Mouse (Mus musculus) liver, postnatal 0 days (tissue): ENCODE data around the gene Krt34. TPM values are rescaled to one million over a fixed set of nuclear protein-coding genes. Genes with fewer than 3 reads are reported as not detected.

Experiments
- ATAC-seq: fragments of 200-750 bp; cut with Nextera tagmentation; 2 replicates; pipeline ENCODE4 v1.8.0; 2017; ENCODE audit warnings: mild to moderate bottlenecking, moderate library complexity
- DNase-seq: peaks from one replicate; pipeline ENCODE4 v3.0.0-alpha.2; 2016
- H3K27ac ChIP-seq: fragments of 300-500 bp; sonication (generic); 2 replicates; pipeline ENCODE4 v1.5.1; 2014; ENCODE audit warnings: antibody characterized with exemption, moderate library complexity, mild to moderate bottlenecking, low read depth
- H3K27me3 ChIP-seq: fragments of 300-500 bp; sonication (generic); 2 replicates; pipeline ENCODE4 v1.6.1; 2014; ENCODE audit warnings: low read length, control low read depth, mixed read lengths; ENCODE audit not compliant: insufficient read depth
- H3K36me3 ChIP-seq: fragments of 300-500 bp; sonication (generic); replicated peaks from 2 replicates; pipeline ENCODE4 v1.6.1; 2014; ENCODE audit warnings: mild to moderate bottlenecking, control low read depth, low read length, moderate library complexity, mixed read lengths; ENCODE audit not compliant: insufficient read depth
- H3K4me1 ChIP-seq: fragments of 300-500 bp; sonication (generic); 2 replicates; pipeline ENCODE4 v1.6.1; 2014; ENCODE audit warnings: antibody characterized with exemption, mild to moderate bottlenecking, control low read depth; ENCODE audit not compliant: insufficient read depth
- H3K4me2 ChIP-seq: fragments of 300-500 bp; sonication (generic); 2 replicates; pipeline ENCODE4 v1.6.1; 2014; ENCODE audit warnings: low read depth, mild to moderate bottlenecking, low read length, moderate library complexity, mixed read lengths
- H3K4me3 ChIP-seq: fragments of 300-500 bp; sonication (generic); 2 replicates; pipeline ENCODE4 v1.5.1; 2014; ENCODE audit warnings: low read depth, low read length
- H3K9ac ChIP-seq: fragments of 300-500 bp; sonication (generic); replicated peaks from 2 replicates; pipeline ENCODE4 v1.6.1; 2014; ENCODE audit warnings: mild to moderate bottlenecking, moderate library complexity
- H3K9me3 ChIP-seq: fragments of 300-500 bp; sonication (generic); 2 replicates; pipeline ENCODE4 v1.6.1; 2016; ENCODE audit warnings: mild to moderate bottlenecking, control low read depth, low read length, mixed read lengths
- CTCF ChIP-seq: sonication (generic); IDR thresholded peaks from 2 replicates; pipeline ENCODE4 v1.5.1; 2016; ENCODE audit warnings: antibody characterized with exemption, low read depth
- EP300 ChIP-seq: IDR thresholded peaks from 2 replicates; pipeline ENCODE4 v1.6.1; 2016; ENCODE audit warnings: antibody characterized with exemption, low read depth, mild to moderate bottlenecking
- WGBS: fragments of 180-500 bp; shearing (Covaris S2); extraction: QIAGEN DNeasy Blood & Tissue Kit; methylation state at CpG from one replicate; pipeline ENCODE4 v1.1.7; 2014; ENCODE audit not compliant: insufficient replicate concordance; 5-methylcytosine and 5-hydroxymethylcytosine counted together
- polyA plus RNA-seq: library from polyadenylated mRNA; unstranded; fragments of >200 nt; fragmentation: Nextera tagmentation; extraction: Ambion mirVana; gene quantifications from 2 replicates; pipeline ENCODE4 v1.2.1, GENCODE M21; 2015

Krt34 gene
- polyA plus RNA-seq = not detected in 2 replicates

GRCm38 (mm10) chr11:100041454-100041853 lies at the start of gene Krt34:
Gene Krt34, minus strand, starts transcription at chr11:100041554.
- Histone ChIP-seq H3K9me3 (no peaks in the 10 kb centered on the region), H3K4me3 (no peak within 1 kb of the TSS), H3K27ac (no peak within 1 kb of the TSS), H3K36me3 (no peaks in the 10 kb centered on the region), H3K4me1 (no peaks in the 10 kb centered on the region), H3K9ac (no peak within 1 kb of the TSS), H3K4me2 (no peak within 1 kb of the TSS), H3K27me3 (no peaks in the 10 kb centered on the region)
- no peak for TF ChIP-seq EP300
- TF ChIP-seq CTCF = no peak
- WGBS = 76% methylated on average over 6 of the region's 6 CpGs
- ATAC-seq (no peak), DNase-seq (no peak)

DNA sequence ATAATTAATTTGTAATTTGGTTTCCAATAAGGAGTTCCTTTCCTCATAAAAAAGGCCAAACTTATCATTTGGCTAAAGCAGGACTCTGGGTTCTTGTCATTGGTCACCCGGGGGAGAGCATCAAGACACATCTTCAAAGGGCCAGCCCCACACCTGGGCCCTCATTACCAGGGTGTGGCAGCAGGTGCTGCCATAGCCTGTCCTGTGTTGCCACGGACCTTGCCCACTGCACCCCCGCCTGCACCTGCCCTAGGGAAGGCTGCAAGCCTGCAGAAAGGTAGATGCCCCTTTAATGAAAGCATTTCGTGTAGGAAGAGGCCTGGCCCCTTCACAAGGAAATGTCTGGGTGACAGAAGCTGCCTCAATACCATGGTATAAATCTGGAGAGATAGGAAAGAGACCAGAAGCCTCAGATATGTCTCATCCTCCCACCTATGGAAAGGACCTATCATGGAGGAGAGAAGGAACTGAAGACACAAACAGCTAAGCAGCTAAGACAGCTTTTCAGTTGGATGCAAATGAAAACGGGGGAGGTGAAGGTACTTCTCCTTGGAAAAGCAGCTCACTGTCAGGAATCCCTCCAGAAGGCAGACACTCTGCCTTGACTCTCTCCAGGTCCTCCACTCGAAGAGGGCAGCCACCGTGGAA lies 47.1 kb upstream of the Krt34 start:
- no peak for DNase-seq
- Histone ChIP-seq H3K27ac (no peak overlapping the region), H3K4me3 (no peak overlapping the region), H3K27me3 (no peaks in the 10 kb centered on the region), H3K9ac (no peak overlapping the region), H3K4me2 (no peak overlapping the region), H3K4me1 (no peaks in the 10 kb centered on the region), H3K36me3 (no peaks in the 10 kb centered on the region), H3K9me3 (0 out of 2 replicates have a peak, but pooled peaks cover 2% of the 10 kb centered on the region)
- TF ChIP-seq CTCF = no peak
- TF ChIP-seq EP300 = no peak
- WGBS = 52% methylated on average over 7 of the region's 7 CpGs
- ATAC-seq = no peak

GRCm38 (mm10) chr11:100087861-100088260 lies 46.5 kb upstream of the Krt34 start, which contains the start of gene Krt32:
Gene Krt32, minus strand, starts transcription at chr11:100088226.
- H3K4me2 ChIP-seq = no peak within 1 kb of the TSS
- ATAC-seq = no peak
- 85% methylated on average over 10 of the region's 10 CpGs for WGBS
- no peak within 1 kb of the TSS for H3K27ac ChIP-seq
- no peaks in the 10 kb centered on the region for H3K27me3 ChIP-seq
- H3K9ac ChIP-seq = no peak within 1 kb of the TSS
- TF ChIP-seq EP300 (no peak), CTCF (no peak)
- H3K36me3 ChIP-seq = no peaks in the 10 kb centered on the region
- no peaks in the 10 kb centered on the region for H3K4me1 ChIP-seq
- no peak for DNase-seq
- H3K9me3 ChIP-seq = 0 out of 2 replicates have a peak, but pooled peaks cover 2% of the 10 kb centered on the region
- no peak within 1 kb of the TSS for H3K4me3 ChIP-seq

- TF ChIP-seq EP300 (no peak), CTCF (no peak)
- no peak for DNase-seq
- no peaks in the 10 kb centered on the region for H3K9me3 ChIP-seq
These were observed 32.5 kb upstream of the Krt34 start for GRCm38 (mm10) chr11:100073873-100074272.

DNA sequence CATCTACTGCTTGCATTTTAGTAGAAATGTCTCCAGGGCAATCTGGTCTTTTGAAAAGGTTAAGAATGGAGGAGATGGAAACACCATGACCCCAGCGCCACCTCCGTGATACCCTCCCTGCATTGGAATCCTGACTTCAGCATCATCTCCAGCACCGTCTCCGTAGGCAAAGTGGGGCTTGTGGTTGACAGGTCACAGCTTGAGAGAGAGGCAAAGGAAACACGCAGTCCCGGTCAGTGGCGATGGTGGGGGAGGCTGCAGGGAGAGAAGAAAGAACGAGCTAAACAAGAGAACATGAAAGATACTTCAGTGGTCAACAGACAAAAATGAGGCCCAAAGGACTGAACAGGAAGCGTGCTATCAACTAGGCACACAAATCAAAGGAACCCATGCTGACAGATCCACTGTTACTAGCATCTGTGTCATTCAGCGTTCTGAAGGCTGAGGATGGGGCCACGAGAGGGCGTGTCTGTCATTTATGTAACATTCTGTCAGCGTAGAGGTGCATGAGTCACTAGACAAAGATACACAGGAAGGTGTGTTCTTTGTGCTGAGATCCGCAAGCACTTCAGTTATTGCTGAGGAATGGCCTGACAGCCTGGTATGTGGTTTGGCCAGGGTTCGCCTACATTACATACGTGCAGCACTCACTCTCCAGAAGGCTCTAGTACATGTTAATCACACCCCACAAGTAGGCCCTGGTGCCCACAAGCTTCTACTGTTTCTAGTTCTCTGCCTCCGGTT lies 26.1 kb upstream of the Krt34 start:
- Histone ChIP-seq H3K4me2 (no peak overlapping the region), H3K4me1 (no peaks in the 10 kb centered on the region), H3K27ac (no peak overlapping the region), H3K9ac (no peak overlapping the region), H3K36me3 (no peaks in the 10 kb centered on the region), H3K9me3 (no peaks in the 10 kb centered on the region), H3K4me3 (no peak overlapping the region), H3K27me3 (no peaks in the 10 kb centered on the region)
- DNase-seq = no peak
- TF ChIP-seq EP300 = no peak
- ATAC-seq = no peak
- WGBS = 71% methylated on average over 17 of the region's 17 CpGs

More at GRCm38 (mm10) chr11:100073873-100074272, 32.5 kb upstream of the Krt34 start:
- WGBS = 52% methylated on average over 1 of the region's 1 CpGs
- no peaks in the 10 kb centered on the region for H3K4me1 ChIP-seq
- H3K4me3 ChIP-seq = no peak overlapping the region
- no peaks in the 10 kb centered on the region for H3K36me3 ChIP-seq
- H3K27ac ChIP-seq = no peak overlapping the region
- H3K9ac ChIP-seq = no peak overlapping the region
- ATAC-seq = no peak
- H3K27me3 ChIP-seq = no peaks in the 10 kb centered on the region
- no peak overlapping the region for H3K4me2 ChIP-seq

- DNase-seq (no peak), ATAC-seq (no peak)
- Histone ChIP-seq H3K36me3 (no peaks in the 10 kb centered on the region), H3K9ac (no peak overlapping the region), H3K9me3 (no peaks in the 10 kb centered on the region), H3K27ac (no peak overlapping the region), H3K4me1 (no peaks in the 10 kb centered on the region), H3K27me3 (no peaks in the 10 kb centered on the region), H3K4me3 (no peak overlapping the region), H3K4me2 (no peak overlapping the region)
- no peak for TF ChIP-seq EP300
- no peak for TF ChIP-seq CTCF
- WGBS = 68% methylated on average over 12 of the region's 12 CpGs
These were observed 25.1 kb upstream of the Krt34 start for GRCm38 (mm10) chr11:100066236-100067010.
